Mouse (Mus musculus) CH12.LX (cell line): Measurements from ENCODE around the gene Gm17324.

ENCODE experiments used
- CTCF ChIP-seq, 2 experiments: IDR thresholded peaks in 1 of 2; conservative IDR thresholded peaks in 1 of 2; 2 replicates each; pipeline ENCODE4 v1.5.1; 2011 to 2012; ENCODE audit warnings: low read depth in 2 of 2, low read length in 2 of 2, improper control_type of control experiment in 1 of 2, inconsistent platforms in 1 of 2, mild to moderate bottlenecking in 1 of 2, moderate library complexity in 1 of 2
- EP300 ChIP-seq: IDR thresholded peaks from 2 replicates; pipeline ENCODE4 v1.6.1; 2011; ENCODE audit warnings: low read length, improper control_type of control experiment
- MAFK ChIP-seq: IDR thresholded peaks from 2 replicates; pipeline ENCODE4 v1.6.1; 2011; ENCODE audit warnings: low read length, improper control_type of control experiment; ENCODE audit not compliant: insufficient replicate concordance
- POLR2A ChIP-seq: IDR thresholded peaks from 2 replicates; pipeline ENCODE4 v1.6.1; 2011; ENCODE audit warnings: low read depth, mild to moderate bottlenecking, improper control_type of control experiment, low read length
- RAD21 ChIP-seq: IDR thresholded peaks from 2 replicates; pipeline ENCODE4 v1.6.1; 2011; ENCODE audit warnings: low read depth, mild to moderate bottlenecking, low read length, improper control_type of control experiment, moderate library complexity
- UBTF ChIP-seq: IDR thresholded peaks from 2 replicates; pipeline ENCODE4 v1.6.1; 2012; ENCODE audit warnings: low read depth, mild to moderate bottlenecking, inconsistent platforms, low read length, improper control_type of control experiment, moderate library complexity

DNA sequence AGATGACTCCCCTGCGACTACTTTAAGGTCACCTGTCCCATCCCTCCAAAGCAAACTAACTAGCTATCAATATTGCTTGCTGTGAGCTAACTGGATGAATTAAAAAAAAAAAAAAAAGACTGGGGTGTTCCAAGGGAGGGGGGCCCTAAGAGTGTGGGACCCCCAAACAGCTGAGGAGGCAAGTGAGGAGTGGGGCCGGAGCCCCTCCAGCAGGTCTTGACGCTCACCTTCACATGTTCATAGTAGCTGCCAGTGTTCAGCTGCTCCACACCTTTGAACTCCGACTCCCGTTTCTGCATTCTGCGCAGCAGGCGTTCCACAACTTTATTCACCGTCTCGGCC is 6.4 kb downstream of the Gm17324 start:
- TF ChIP-seq MAFK = no peak
- TF ChIP-seq UBTF = no peak
- TF ChIP-seq RAD21 = no peak
- no peak for TF ChIP-seq EP300
- TF ChIP-seq POLR2A = no peak
- TF ChIP-seq CTCF (conservative IDR thresholded peaks at IDR 0.05 in 1 of 2, IDR thresholded peaks at IDR 0.05 in 1 of 2; ENCODE audit: low read depth in 2 of 2, low read length in 2 of 2) = no peak
